Mouse (Mus musculus): ENCODE data around the gene Camta1.

The Camta1 gene

DNA sequence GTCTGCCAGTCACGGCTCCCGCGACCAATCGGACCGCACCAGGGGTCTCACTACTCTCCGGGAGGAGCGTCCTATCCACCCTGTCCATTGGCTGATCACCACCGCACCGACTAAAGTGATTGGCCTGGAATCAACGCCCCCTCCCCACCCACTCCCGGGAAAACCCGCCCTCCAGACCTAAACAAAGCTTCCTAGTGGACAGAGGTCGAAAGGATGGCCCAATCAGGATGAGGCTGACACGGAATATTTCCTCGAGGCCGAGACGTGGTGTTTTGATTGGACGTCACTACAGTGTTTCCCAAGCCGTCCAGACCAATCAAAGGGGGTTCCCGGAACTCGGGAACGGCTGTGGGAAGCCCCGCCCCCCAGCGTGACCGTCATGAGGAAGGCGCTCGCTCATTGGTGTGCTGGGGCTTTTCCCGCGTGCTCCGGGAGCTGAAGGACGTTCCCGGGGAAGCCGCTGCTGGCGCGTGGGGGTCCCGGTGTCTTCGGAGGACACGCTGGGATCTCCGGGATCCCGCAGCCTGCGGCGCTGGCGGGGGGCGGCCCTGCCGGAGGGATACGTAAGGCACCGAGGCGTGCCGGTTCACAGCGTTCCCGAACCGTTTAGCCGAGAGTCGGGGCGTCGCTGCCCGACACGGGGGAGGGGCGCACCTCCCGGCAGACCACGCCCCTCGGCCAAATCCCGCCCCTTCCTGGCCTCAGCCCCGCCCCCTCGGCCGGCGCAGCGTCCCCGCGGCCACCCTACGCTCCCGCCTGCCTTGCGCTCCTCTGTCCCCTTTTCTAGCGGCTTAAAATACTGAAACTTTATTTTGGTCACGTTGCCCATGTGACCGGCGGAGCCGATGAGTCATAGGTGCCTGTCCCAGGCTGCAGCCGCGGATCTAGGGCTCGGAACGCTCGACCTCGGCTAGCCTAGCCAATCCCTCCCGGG, at the start of gene Camta1:
Gene Camta1, minus strand, starts transcription at position 71 of the 934 bp plus-strand sequence.
- DNase-seq, result peak; percentile 100

DNA sequence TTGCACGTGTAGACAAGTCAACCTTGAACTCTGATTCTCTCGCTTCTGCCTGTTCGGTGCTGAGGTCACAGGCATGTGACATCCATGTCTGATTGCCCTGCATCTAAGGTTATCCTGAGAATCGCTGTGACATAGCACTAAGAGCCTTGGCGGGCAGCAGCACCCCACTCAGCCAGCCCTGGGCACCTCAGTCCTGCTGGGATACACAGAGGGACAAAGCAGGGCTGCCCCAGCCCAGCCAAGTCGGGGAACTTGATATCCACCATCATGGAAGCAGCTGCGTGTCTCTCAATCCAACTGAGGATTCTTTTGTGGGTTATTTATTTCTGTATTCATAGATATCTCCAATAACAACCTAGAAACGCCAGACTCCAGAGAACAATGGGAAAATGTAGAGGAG, 47.1 kb upstream of the Camta1 start:
- DNase-seq, result no peak

DNA sequence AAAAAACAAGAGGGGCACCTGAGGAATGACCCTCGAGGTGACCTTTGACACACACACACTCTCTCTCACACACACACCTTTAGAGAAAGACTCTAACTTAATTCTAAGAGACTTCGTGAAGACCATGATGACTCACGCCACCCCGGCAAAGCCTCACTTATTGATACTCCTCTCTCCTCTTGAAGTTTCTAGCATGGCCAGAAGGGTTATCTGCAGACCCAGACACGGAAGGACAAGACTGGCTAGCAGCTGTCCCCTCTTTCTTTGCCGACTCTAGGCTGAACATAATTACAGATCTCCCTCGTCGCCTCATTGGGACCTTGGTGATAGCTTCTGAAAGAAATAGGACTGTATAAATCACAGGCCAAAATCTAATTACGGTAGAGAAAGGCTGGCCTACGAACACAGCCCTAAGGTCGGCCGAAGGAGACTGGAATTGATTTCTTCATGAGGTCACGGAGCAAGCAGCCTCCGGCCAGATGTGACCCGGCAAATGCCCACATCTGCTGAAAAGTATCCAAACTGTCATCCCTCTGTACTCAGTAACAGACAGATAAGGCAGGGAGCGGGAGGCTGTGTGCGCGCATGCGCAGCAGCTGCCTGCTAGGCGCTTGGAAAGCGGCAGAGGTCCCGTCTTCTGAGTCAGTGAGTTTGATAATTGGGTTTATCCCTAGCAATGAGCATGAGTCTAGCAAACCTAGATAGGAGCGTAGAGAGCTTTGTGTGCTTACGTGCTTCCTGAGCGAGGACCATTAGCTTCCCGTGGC, 46.1 kb upstream of the Camta1 start:
- no peak for DNase-seq

DNA sequence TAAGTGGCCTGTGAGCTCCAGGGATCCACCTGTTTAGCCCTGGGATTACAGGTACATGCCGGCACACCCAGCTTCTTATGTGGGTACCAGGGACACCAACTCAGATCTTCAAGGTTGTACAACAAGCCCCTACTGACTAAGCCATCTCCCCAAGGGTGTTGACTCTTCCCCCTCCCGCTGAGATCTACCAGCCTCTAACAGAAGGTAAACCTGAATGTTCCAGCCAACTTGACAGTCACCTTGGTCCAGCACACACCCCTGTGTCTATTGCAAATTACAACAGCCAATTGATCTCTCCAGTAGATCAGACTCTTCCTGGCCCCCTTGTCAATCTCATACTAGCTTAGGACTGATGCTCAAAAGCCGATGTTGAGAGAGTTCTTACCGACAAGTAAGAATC, 43.9 kb upstream of the Camta1 start:
- DNase-seq, result no peak

DNA sequence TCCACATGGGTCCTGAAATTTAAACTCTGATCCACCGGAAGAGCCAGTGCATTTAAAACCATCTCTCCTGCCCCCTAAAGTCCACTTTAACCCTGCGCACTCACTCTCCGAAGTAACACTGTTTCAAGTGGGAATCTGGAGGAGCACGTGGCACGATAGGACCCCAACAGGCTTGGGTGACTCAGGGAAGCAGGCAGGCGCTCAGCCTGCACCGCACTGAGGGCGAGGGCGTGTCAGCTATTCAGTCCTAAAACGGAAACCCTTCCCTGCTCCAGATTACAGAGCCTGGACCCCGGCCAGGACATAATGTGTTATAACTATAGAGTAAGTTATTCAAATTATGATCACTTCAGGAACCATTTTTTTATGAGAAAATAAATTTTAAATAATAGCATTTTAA, 42.4 kb upstream of the Camta1 start:
- DNase-seq, result no peak

DNA sequence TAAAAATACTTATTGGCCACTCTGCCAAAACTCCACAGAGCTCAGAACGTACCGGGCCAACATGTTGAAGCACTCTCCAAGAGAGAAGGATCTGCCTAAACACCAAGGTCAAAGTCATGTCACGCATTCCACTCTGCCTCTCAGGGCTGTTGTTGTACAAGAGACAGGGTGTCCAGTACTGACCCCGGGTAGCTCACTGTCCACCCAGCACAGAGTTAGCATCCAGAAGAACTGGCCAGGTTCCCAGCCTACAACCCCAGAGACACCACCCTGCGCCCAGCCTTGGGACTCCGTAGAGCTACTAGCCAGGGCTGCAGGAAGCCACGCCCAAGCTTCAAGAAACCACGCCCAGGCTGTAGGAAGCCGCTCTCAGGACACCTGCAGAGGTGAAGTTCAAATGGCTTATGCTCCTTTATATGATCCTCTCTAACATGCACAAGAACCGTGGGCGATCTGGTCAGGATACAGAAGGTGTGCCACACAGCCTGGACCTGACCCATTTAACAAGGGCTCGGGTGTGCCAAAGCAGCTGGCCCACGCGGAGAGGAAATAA, 41.1 kb upstream of the Camta1 start:
- peak; percentile 51 for DNase-seq

DNA sequence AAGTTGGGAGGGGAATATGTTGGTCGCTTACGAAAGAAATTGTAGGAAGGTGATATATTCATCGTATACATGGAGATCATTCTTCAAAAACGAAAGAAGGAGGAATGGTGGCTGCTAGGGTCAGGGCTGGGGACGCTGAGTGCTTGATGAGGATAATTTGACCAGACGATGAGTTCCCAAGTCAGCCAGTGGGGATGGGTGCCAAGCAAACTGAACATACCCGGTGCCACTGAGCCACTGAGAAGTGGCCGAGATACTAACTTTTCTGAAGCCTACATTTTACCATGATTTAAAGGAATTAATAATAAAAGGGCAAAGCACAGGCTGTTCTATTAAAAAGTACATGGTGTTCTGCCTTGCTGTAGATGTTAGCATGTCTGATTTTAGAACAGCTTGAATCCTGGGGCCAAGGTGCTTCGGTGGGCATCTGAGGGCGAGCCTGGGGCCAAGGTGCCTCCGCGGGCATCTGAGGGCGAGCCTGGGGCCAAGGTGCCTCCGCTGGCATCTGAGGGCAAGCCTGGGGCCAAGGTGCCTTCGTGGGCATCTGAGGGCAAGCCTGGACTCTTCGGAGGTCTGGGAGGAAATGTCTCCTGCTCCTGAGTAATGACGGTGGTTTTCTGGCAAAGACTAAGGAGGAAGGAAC, 40.5 kb upstream of the Camta1 start:
- no peak for DNase-seq

DNA sequence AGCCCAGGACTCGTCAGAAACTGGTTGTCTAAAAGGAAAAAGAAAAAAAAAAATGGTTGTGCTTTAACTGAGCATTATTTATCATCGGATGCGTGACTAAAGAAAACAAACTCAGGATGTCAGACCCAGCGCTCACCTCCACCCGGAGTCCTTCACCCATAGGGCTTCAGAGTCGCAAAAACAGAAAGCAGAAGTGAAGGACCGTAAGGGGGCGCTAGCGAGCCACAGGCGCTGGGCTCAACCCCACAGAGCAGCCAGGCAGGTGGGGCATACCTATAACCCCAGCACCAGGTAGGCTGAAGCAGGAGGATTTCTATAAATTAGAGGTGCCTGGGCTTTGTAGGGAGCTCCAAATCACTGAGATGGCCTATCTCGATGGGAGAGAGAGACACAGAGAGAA, 39.7 kb upstream of the Camta1 start:
- DNase-seq, result no peak

DNA sequence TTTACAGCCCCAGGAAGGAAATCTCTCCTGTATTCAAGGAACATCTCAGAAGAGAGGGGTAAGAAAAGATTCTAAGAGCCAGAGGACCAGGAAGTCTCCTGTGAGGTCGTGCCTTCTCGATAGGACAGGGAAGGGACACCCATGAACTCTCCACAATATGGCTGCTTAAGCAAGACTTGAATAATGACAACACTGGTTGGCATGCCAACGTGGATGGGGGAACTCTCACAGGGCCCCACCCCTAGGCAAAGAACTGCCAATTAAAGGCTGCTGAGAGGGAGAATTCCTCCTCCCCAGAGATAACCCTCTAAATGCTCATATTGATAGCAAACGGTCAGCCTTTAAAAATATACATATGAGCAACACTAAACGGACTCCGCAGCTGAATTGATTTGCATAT, 39.1 kb upstream of the Camta1 start:
- no peak for DNase-seq

DNA sequence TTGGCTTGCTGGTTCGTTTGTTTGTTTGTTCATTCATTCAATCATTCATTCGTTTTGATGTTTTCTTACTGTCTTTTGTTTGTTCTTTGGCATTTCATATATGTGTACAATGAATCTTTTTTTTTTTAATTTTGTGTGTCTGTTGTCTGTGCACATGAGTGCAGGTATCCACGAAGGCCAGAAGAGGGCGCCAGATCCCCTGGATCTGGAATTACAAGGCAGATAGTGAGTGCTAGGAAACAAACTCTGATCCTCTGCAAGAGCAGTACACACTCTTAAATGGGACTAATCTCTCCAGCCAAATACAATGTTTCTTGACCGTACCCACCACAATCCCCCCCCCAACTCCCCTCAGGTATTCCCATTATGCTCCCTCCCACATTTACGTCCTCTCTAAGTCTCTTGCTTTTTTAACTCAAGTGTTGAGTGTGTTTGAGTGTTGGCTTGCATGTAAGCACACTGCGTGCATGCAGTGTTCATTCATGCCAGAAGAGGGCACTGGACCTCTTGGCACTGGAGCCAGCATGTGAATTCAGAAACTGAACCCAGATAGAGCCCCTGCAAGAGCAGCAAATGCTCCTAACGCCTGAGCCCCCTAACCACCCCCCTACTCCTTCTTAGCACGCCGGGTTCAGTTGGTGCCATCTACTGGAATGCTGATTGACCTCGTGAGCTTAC, 38.2 kb upstream of the Camta1 start:
- DNase-seq, result no peak

DNA sequence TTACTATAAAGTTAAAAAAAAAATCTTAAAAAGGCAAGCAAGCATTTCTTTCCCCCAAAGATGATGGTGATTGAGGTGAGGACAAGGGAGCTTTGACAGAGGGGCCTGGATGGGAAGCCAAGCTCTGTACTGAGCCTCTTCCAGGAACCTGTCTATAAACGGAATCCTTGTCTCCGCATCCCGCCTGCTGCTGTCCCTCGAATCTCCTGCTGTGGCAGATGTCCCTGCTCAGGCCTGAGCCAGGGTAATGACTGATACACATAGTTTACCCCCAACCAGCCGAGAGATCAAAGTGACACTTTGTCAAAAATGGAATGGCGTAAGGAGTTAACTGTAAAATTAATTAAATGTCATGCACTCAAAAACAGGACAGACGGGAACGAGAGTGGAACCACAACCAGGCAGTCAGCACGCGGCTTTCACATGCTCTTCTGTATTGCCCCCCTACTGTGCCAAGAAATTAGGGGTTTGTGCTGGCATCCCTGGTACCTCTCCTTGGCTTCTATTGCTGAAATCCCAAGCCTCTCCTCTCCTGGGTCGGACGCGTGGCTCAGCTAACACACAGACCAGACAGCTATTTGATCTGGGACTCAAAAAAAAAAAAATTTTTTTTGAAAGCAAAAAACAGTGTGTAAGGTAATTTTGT, 37.0 kb upstream of the Camta1 start:
- no peak for DNase-seq

DNA sequence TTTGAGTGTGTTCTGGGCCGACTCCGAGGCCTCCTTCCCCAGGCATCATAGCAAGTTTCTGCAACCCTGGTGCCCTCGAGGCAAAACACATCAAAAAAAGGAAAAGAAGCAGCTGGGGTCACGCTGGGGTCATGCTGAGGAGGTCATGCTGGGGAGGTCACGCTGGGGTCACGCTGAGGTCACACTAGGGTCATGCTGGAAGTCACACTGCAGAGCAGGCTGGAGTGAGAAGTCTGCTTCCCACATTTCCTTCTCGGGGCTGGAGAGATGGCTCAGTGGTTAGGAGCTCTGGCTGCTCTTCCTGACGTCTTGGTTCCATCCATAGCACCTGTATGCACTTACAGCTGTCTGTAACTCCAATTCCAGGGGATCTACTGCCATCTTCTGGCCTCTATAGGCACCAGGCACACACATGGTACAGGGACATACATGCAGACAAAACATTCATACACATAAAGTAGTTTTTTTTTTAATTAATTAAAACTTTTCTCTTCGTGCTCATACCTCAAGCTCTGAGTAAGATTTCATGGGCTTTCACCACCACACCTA, 35.5 kb upstream of the Camta1 start:
- DNase-seq, result no peak

DNA sequence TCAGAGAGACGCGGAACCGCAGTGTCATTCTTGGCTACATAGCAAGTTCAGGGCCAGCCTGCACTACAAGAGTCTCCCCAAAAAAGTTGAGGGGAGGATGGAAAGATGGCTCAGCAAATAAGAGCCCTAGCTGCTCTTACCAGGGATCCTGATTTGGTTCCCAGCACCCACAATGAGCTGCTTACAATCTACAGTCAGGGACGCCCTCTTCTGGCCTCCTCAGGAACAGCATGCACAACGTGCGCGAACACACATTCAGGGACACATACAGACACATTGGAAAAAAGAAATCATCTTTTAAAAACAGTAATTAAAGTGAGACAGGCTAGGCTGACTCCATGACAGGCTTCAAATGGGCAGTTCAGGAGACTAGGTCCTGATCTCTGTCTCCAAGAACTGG, 33.9 kb upstream of the Camta1 start:
- DNase-seq, result no peak

DNA sequence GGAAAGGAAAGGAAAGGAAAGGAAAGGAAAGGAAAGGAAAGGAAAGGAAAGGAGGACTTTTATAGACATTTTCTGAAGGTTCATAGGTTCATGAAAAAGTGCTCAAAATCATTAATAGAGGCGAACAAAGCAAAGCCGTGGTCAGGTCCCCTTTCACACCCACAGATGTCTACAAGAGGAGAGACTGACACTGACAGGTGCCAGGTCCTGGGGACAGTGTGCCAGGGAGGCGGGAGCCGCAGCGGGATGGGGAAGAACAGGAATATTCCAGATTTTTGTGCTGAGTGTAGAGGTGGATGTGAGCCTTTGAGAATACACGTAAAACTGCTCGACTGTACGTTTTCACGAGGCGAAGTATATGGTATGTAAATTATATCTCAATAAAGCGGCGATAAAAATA, 33.2 kb upstream of the Camta1 start:
- no peak for DNase-seq

DNA sequence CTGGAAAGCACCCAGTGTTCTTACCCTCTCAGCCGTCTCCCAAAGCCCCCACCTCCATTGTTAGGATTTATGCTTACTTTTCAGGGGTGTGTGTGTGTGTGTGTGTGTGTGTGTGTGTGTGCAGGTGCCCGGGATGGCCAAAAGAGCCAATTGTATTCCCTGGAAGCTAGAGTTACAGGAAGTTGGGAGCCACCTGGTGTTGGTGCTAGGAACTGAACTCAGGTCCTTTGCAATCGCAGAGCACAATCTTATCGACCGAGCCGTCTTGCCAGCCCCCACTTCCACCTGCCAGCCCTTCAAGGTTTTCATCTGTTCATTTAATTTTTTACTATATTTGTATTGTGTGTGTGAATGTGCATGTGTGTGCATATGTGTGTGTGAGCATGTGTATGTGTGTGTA, 31.6 kb upstream of the Camta1 start:
- DNase-seq, result no peak

DNA sequence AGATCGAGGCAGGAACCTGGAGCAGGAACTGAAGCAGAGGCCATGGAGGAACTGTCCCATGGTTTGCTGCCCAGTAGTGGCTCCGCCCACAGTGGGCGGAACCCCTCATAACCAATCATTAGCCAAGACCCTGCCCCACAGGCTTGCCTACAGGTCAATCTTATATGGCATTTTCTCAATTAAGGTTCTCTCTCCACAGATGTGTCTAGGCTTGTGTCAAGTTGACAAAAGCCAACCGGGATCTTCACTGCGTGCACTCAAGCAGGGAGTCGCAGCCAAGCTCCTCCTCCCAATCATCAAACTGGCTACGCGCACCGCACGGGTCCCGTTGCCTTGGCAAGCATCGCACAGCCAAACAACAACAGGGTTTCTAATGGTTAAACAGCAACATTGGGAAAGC, 19.9 kb upstream of the Camta1 start:
- no peak for DNase-seq

DNA sequence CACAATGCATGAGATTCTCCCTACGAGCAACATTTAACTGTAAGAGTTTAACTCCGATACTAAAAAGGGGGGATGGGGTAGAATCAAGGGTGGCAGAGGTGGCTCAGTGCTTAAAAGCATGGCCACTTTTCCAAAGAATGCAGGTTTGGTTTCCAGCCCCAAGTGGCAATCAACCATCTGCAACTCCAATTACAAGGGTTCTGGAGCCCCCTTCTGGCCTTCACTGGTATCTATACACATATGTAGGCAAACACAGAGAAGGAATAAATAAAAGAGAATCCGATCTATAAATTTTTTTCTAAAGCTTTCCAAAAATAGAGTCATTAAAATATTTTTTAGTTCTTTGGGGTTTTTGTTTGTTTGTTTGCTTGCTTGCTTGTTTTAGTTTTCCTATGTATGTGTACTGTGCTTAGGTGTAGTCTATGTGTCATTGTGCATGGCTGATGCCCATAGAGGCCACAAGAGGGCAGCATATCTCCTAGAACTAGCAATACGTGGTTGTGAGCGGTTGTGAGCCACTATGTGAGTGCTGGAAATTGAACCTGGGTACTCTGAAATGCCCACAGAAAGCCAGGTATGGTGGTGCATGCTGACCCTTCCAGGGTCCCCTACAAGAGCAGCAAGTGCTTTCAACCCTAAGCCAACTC, 18.5 kb upstream of the Camta1 start:
- DNase-seq, result no peak

DNA sequence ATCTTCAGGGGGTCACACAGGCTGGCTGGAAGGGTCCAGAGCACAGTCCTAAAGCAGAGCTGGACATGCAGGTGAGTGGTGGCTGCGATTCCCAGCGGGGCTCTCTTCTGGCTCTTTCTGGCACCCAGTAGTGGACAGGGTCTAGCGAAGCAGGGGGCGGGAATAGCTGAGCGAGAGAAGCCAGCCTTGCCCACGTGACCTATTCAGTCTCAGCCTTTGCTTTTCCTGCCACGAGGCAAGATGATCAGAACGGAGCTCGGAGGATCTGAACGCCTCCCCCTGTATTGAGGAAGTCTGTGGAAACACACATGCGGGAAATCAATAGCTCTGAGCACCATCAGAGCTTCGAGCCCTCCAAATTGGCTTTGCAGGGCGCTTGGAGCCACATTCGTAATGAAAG, 14.7 kb upstream of the Camta1 start:
- no peak for DNase-seq

DNA sequence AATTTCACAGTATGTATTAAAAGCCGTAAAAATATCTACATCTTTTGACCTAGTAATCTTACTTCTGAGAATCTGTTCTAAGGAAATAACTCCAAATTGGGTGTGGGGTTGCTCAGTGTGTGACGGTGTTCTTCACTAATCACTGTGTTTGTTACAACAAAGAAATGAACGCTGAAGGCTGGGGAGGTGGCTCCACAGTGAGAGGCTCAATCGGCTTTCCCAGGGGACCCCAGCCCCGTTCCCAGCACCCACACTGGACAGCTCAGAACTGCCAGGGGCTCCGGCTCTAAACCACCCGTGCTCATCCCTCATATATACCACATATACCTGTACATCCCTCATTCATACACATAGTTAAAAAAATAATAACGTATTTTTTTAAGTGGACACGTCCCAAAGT, 1.8 kb upstream of the Camta1 start:
- peak; percentile 26 for DNase-seq

DNA sequence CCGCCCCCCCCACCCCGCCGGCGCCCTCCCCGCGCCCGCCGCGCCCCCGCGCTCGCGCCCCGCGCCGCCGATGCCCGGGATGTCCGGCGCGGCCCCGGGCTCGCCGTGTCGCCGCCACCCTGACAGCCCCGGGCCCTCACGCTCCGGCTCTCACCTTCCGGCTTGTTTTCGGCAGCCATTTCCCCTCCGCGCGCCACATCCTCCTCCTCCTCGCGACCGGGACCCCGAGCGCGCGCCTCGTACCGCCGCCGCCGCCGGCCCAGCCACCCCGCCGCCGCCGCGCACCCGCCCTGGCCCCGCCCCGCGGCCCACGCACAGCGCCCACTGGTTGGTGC, 238 bp downstream of the Camta1 start:
- DNase-seq, result no peak

Data from cerebellum, adult 11 months (tissue).